Mouse (Mus musculus): Measurements from ENCODE around the gene Nlrp9a.
"Not testable (repeated sequence)": the region's sequence is repeated elsewhere in the genome, so short reads cannot be mapped to it uniquely, and the experiment has no call there.

Nlrp9a gene

GRCm38 (mm10) chr7:26534723-26535122 lies at the start of gene Nlrp9a:
Nlrp9a (plus strand) TSS chr7:26535023.
- DNase-seq (ENCODE audit: low spot score in 2 of 2): not testable (repeated sequence)

GRCm38 (mm10) chr7:26489514-26489913 lies 45.3 kb upstream of the Nlrp9a start:
- not testable (repeated sequence) for DNase-seq (ENCODE audit: low spot score in 2 of 2)

GRCm38 (mm10) chr7:26589077-26589476 lies 54.3 kb downstream of the Nlrp9a start:
- no peak for DNase-seq (ENCODE audit: low spot score in 2 of 2)

GRCm38 (mm10) chr7:26589774-26590173 lies 55.0 kb downstream of the Nlrp9a start:
- no peak for DNase-seq (ENCODE audit: low spot score in 2 of 2)

GRCm38 (mm10) chr7:26618364-26618763 lies 83.5 kb downstream of the Nlrp9a start, which contains the start of gene Vmn1r185:
Vmn1r185 (minus strand) TSS chr7:26618464.
- not testable (repeated sequence) for DNase-seq (ENCODE audit: low spot score in 2 of 2)

All from frontal cortex, postnatal 10 days (tissue).